In the genomic region with DNA sequence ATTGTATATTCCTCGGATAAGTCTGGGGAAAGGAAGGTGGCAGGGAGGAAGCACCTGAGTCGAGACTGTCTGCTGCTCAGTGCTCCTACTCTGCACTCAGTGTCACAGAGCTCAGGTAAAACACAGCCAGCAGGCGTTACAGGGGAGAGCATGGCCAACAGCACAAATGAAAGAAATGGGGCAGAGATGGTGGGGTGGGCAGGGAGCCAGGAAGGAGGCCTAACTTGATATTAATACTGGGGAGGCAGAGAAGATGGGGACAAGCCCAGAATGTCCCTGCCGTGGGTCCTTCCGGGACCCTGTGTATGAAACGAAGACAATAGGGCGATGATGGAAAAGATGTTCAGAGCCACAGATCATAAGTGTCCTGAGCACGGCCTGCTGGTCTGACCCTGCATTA, we compare ENCODE assay signal across 23 mouse cellular contexts. TPM values are rescaled to one million over a fixed set of nuclear protein-coding genes. Genes with fewer than 3 reads are reported as not detected.
DNase-seq lines count a peak whose midpoint lies in the region; ATAC-seq and TF ChIP-seq lines count a peak whose summit lies in the region.
"Had no signal": no experiment of that assay in that cellular context is flagged by ENCODE, and none has a peak within 500 bp of the region (broad histone marks: within the 10 kb centered on the region; RNA-seq: fewer than 3 reads in every experiment).

No protein-coding gene starts in this region.

- ATAC-seq in forebrain, postnatal 0 days = no peak
- ATAC-seq: forebrain, embryonic 13.5 days; forebrain, embryonic 15.5 days had no signal

- no peaks in the 10 kb centered on the region for H3K36me3 ChIP-seq in forebrain, postnatal 0 days (ENCODE audit: insufficient read depth)
- H3K36me3 ChIP-seq: embryonic facial prominence, embryonic 10.5 days; embryonic facial prominence, embryonic 12.5 days; forebrain, embryonic 15.5 days had no signal

- H3K9me3 ChIP-seq in forebrain, postnatal 0 days (ENCODE audit: low read length) = no peaks in the 10 kb centered on the region
- H3K9me3 ChIP-seq: embryonic facial prominence, embryonic 10.5 days; embryonic facial prominence, embryonic 12.5 days; forebrain, embryonic 13.5 days; forebrain, embryonic 15.5 days had no signal

- 85% methylated on average over 8 of the region's 8 CpGs for WGBS in forebrain, postnatal 0 days

- H3K27me3 ChIP-seq in forebrain, postnatal 0 days (ENCODE audit: insufficient read depth, low read length) = no peaks in the 10 kb centered on the region
- H3K27me3 ChIP-seq: embryonic facial prominence, embryonic 12.5 days; forebrain, embryonic 13.5 days; forebrain, embryonic 15.5 days had no signal

- no peak overlapping the region for H3K27ac ChIP-seq in forebrain, postnatal 0 days (ENCODE audit: low read depth, low read length)
- H3K27ac ChIP-seq: embryonic facial prominence, embryonic 10.5 days; embryonic facial prominence, embryonic 12.5 days; forebrain, embryonic 13.5 days; forebrain, embryonic 15.5 days; gastrocnemius, adult 2 months had no signal

- no peak for TF ChIP-seq CTCF in forebrain, postnatal 0 days (IDR thresholded peaks at IDR 0.05; ENCODE audit: low read depth)

- DNase-seq in cerebellum, adult 9-10 months = peak; percentile 39
- no peak for DNase-seq in cerebellum, adult 11 months
- DNase-seq in cerebellum, postnatal 10 days = peak; percentile 57 to 59
- DNase-seq in cerebellum, postnatal 4 days (ENCODE audit: low spot score in 2 of 2) = no peak
- DNase-seq in left cerebral cortex, postnatal 4 days = peak; percentile 31
- no peak for DNase-seq in left cerebral cortex, postnatal 10 days (ENCODE audit: extremely low spot score in 1 of 2, low spot score in 2 of 2)
- DNase-seq in forebrain, postnatal 0 days = no peak
- DNase-seq: adrenal gland, adult 2 months; adrenal gland, postnatal 10 days; adrenal gland, postnatal 25 days; gastrocnemius, adult 2 months had no signal

- intact Hi-C loops in left cerebral cortex, postnatal 4 days (cut with DNase I) = no loop called here
- intact Hi-C loops in left cerebral cortex, postnatal 10 days (cut with DNase I) = no loop called here

- no peaks in the 10 kb centered on the region for H3K4me1 ChIP-seq in forebrain, postnatal 0 days (ENCODE audit: insufficient read depth)
- H3K4me1 ChIP-seq: embryonic facial prominence, embryonic 10.5 days; embryonic facial prominence, embryonic 12.5 days; forebrain, embryonic 13.5 days; forebrain, embryonic 15.5 days had no signal

- H3K9ac ChIP-seq in forebrain, postnatal 0 days = no peak overlapping the region
- H3K9ac ChIP-seq: embryonic facial prominence, embryonic 12.5 days; forebrain, embryonic 13.5 days; forebrain, embryonic 15.5 days had no signal

- H3K4me2 ChIP-seq in forebrain, postnatal 0 days (ENCODE audit: low read depth) = no peak overlapping the region
- H3K4me2 ChIP-seq: embryonic facial prominence, embryonic 12.5 days; forebrain, embryonic 13.5 days; forebrain, embryonic 15.5 days had no signal

- no peak overlapping the region for H3K4me3 ChIP-seq in forebrain, postnatal 0 days (ENCODE audit: low read depth, low read length)
- H3K4me3 ChIP-seq: embryonic facial prominence, embryonic 10.5 days; embryonic facial prominence, embryonic 12.5 days; forebrain, embryonic 13.5 days; forebrain, embryonic 15.5 days; gastrocnemius, adult 2 months had no signal

RNA-seq across cellular contexts. Expression of a gene that starts 24.4 kb away (rescaled TPM):
- total RNA-seq in left cerebral cortex, postnatal 4 days (2021) = not detected
- total RNA-seq in left cerebral cortex, postnatal 10 days (2021) = not detected
- total RNA-seq in forebrain, postnatal 0 days (2014; rRNA removed) = not detected in 2 replicates
- not detected in 2 replicates for polyA plus RNA-seq in forebrain, postnatal 0 days (2015; fragmentation: Nextera tagmentation; extraction: Ambion mirVana)
- total RNA-seq: adrenal gland, adult 2 months; adrenal gland, postnatal 10 days; adrenal gland, postnatal 25 days; adrenal gland, postnatal 4 days; ES-E14; gastrocnemius, adult 2 months; MEL had no signal
- polyA plus RNA-seq: adrenal gland, adult 2 months; brain, embryonic 14.5 days; C2C12; cortical plate, adult 2 months; embryonic facial prominence, embryonic 10.5 days; embryonic facial prominence, embryonic 12.5 days; forebrain, embryonic 11.5 days; forebrain, embryonic 13.5 days; forebrain, embryonic 15.5 days; frontal cortex, adult 2 months had no signal

Comparison
In these comparisons a context has a peak if more than half of its experiments do, and no peak if none do; other contexts are left out.
1. DNase-seq: peak in cerebellum, adult 9-10 months (single experiment), cerebellum, postnatal 10 days (2 of 2) and left cerebral cortex, postnatal 4 days (single experiment); none in cerebellum, adult 11 months (single experiment), cerebellum, postnatal 4 days (0 of 2), left cerebral cortex, postnatal 10 days (0 of 2) and forebrain, postnatal 0 days (single experiment).